Mouse (Mus musculus): ENCODE data around the gene Zdhhc23. TPM values are rescaled to one million over a fixed set of nuclear protein-coding genes. Genes with fewer than 3 reads are reported as not detected.

The Zdhhc23 gene
- 4.0 and 4.1 TPM in 2 replicates for polyA plus RNA-seq (2012; rRNA removed)

DNA sequence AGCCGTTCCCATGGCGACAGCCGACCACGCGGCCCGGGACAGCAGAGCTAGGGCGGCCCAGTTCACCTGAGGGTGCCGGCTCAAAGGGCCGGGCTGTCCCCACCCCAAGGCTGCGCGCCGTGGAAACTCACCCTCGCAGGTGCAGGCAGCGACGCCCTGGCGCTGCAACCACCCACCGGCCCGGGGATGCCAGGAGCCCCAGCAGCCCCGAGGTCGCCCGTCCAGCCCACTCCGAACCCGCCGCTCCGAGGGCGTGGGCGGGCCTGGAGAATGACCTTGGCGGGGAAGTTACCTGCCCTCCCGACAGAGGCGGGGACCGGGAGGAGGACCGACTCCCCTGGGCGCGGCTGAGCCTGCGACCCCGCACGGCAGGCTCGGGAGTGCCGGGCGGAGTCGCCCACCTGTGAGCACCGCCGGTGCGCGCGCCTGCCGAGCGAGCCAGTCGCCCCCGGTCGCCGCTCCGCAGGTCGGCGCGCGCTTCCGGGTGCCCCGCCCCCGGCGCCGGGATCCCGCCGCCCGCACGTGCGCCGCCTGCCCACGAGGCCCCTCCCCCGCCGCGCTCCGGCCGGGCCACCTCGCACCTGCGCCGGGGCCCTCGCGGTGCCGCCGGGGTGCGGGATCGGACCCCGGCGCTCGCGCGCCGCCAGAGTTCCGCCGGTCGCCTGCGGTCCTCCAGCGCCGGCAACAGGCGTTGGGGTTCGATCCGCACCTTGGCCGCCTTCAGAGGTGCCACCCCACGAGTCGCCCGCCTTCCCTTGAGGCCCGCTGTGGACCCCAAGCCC is at the start of gene Zdhhc23:
Zdhhc23 (minus strand) TSS at position 464 of the 782 bp plus-strand sequence.

DNA sequence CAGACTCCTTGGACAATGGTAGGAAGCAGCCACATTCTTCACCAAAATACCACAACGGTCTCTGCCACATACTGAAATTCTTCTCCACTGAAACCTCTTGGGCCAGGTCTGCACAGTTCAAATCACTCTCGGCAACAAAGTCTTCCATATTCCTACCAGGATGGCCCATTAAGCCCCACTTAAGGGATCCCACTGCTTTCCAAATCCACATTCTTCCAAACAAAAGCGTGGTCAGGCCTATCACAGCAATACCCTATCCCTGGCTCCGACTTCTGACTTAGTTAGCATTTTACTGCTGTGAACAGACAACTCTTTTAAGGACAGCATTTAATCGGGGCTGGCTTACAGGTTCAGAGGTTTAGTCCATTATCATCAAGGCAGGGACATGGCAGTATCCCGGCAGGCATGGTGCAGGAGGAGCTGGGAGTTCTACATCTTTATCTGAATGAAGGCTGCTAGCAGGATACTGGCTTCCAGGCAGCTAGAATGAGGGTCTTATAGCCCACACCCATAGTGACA is 53.2 kb downstream of the Zdhhc23 start, which contains the start of gene Qtrt2:
Qtrt2 (minus strand) TSS at position 469 of the 519 bp plus-strand sequence.

Other genes with a start within 250 kb of the Zdhhc23 start
- gene Drd3, start 225.8 kb downstream of the Zdhhc23 start, polyA plus RNA-seq (2012; rRNA removed) = 0.31 and 0.58 TPM in 2 replicates
- 3.9 and 8.1 TPM in 2 replicates for gene Ccdc191, start 90.0 kb downstream of the Zdhhc23 start, polyA plus RNA-seq (2012; rRNA removed)
- 8.1 and 9.6 TPM in 2 replicates for gene Qtrt2, start 53.0 kb downstream of the Zdhhc23 start, polyA plus RNA-seq (2012; rRNA removed)
- gene Gramd1c, start 83.6 kb upstream of the Zdhhc23 start, polyA plus RNA-seq (2012; rRNA removed) = 0.27 and 0.62 TPM in 2 replicates
- 11.2 and 11.3 TPM in 2 replicates for gene Atp6v1a, start 159.9 kb upstream of the Zdhhc23 start, polyA plus RNA-seq (2012; rRNA removed)
- gene Naa50, start 160.0 kb upstream of the Zdhhc23 start, polyA plus RNA-seq (2012; rRNA removed) = 15.8 and 17.5 TPM in 2 replicates
- gene Usf3, start 193.5 kb upstream of the Zdhhc23 start, polyA plus RNA-seq (2012; rRNA removed) = 13.5 and 16.1 TPM in 2 replicates